Mouse (Mus musculus) gastrocnemius, adult 8-10 months (tissue): ENCODE measurements around the gene Gucy2d. TPM values are rescaled to one million over a fixed set of nuclear protein-coding genes. Genes with fewer than 3 reads are reported as not detected.
A peak's percentile ranks its signal among the peaks of the same experiment; 100 is the strongest.

Source experiments
- DNase-seq, 2 experiments: peaks; one replicate each; pipeline ENCODE4 v3.0.0; 2022; ENCODE audit warnings: low spot score in 2 of 2
- total RNA-seq, 4 experiments: library from RNA; stranded (reverse); gene quantifications; 2 replicates each; pipeline ENCODE4 v1.2.4; 2022

The Gucy2d gene
- total RNA-seq, 4 experiments from 2014 or later = 0.17 TPM; not detected in 3

- peak; percentile 66 to 77 for DNase-seq
Observed at GRCm38 (mm10) chr7:98489623-98490084, 49.4 kb downstream of the Gucy2d start.

DNA sequence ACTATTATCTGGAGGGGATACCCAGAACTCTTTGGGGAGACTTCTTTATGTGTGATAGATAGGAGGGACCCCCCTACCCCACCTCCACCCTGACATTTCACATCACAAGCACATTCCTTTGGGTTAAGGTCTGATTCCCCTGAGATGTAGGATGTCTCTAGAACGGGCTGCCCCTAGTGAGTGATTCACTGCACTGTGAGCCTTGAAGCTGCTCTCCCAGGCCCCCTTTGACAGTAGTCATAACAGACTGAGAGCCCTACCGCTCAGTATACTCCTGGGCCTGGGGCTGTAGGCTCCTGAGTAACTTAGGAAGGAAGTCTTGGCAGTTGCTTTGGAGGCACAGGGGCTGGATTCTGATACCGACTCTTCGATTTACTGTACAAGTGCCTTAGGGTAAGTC lies 50.1 kb downstream of the Gucy2d start:
- DNase-seq = no peak

DNA sequence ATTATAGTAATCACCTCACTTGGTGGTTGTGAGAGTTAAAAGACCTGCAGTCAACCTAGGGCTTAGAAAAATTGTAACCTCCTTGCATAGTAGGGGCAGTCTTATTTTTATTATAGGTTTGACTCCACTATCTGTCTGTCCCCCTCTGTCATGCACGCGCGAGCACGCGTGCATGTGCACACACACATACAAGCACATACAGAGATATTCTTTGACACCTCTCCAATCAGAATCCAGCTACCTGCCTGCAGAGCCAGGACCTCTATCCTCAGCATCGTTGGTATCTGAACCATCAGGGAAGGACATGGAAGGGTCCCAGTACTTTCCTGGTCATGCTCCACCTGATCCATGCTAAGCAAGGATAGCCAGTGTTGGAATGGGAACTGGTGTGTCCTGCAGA lies 50.7 kb downstream of the Gucy2d start:
- DNase-seq = no peak

DNA sequence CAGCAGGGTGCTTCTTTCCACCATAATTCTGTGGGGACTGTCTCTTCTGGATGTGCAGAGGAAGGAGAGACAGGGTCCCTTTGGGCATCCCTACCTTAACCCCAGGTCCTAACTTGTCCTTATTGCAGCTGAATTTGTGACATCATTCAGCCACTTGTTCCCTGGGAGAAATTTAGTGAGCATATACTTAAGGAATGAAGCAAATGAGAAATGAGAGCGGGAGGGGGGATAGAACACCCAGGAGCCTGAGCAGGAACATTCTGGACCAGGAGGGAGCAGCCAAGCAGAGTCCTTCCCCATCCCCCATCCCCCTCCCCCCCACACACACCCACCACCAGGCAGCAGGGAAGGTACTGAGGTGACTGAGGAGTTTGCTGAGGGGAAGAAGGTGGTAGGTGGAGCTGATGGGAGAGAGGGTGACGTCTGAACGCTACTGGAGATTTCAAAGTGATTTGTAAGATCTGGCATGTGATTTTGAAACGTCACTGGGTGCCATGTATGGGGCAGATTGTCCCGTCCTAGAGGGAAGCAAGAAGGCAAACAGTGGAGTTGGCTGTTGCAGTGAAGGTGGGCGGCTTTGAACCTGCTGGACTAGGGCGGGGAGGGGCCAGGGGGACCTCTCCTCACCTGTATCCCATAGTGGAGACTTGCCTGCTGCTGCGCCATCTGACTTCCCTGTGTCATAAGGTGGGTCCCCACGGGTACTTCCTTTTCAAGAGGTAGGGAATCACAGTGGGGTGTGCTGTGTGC lies 51.4 kb downstream of the Gucy2d start:
- DNase-seq = no peak

- no peak for DNase-seq
Observed at GRCm38 (mm10) chr7:98492331-98492730, 52.1 kb downstream of the Gucy2d start.

DNA sequence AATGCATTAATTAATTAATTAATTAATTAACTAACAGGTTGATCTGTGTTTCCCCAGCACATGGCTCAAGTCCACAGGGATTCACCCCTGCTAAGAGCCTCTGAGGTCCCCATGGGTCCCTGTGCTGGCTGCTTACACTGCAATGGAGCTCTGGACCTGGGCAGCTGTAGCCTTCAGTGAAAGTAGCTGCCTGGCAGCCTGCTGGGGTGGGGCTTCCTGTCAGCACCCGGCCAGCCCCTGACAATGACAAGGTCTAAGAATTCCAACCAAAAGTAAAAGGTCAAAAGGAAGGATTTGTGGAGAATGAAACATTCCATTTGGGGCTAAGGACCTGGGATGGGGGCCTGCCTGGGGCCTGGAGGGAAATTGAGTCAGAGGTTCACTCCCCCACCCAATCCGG lies 53.1 kb downstream of the Gucy2d start:
- no peak for DNase-seq

- DNase-seq = no peak
Observed at GRCm38 (mm10) chr7:98493901-98494480, 53.8 kb downstream of the Gucy2d start.

DNA sequence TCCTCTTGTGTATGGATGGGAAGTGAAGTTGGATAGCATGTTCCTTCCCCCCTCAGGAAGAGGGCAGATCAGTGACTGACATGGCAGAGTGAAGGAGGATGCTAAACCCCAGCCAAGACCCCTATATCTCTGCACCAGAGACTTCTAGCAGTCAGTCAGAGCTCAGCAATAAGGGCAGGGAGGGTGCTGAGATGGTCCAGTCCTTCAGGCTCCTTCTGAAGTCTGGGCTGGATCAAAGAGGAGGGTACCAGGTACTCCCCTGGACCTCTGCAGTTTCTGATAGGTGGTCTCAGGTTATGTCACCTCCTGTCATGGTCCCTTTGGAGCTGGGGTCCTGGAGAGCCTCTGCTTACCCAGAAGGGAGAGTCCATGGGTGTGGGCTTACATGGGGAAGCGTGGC lies 55.4 kb downstream of the Gucy2d start:
- no peak for DNase-seq

DNA sequence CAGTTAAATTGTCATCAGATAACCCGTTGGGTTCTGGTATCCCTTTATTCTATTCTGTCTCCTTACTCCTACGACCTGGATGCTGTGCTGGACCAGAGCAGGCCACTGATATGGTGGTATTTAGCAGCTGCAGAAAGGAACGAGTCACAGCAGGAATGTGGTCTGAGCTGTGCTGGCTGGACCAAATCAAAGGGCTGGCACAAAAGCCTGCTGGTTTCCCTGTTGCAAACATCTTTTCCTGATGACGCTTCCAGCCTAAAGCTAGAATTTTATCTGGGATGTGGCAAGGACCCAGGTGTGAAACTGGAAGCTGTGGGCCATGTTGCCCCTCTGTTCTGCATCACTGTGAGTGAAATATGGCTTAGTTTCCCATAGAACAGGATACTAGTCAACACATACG lies 57.2 kb downstream of the Gucy2d start:
- DNase-seq = no peak

DNA sequence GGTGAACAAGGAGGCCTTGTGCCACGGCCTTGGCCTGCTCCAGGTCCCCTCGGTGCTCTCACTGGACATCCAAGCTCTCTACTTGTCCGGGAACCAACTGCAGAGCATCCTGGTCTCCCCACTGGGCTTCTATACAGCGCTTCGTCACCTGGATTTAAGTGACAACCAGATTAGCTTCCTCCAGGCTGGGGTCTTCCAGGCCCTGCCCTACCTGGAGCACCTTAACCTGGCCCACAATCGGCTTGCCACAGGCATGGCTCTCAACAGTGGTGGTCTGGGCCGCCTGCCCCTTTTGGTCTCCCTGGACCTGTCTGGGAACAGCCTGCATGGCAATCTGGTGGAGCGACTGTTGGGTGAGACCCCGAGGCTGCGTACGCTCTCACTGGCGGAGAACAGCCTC lies 57.9 kb downstream of the Gucy2d start:
- DNase-seq = no peak

- DNase-seq = no peak
Observed at GRCm38 (mm10) chr7:98498656-98499560, 58.7 kb downstream of the Gucy2d start.

DNA sequence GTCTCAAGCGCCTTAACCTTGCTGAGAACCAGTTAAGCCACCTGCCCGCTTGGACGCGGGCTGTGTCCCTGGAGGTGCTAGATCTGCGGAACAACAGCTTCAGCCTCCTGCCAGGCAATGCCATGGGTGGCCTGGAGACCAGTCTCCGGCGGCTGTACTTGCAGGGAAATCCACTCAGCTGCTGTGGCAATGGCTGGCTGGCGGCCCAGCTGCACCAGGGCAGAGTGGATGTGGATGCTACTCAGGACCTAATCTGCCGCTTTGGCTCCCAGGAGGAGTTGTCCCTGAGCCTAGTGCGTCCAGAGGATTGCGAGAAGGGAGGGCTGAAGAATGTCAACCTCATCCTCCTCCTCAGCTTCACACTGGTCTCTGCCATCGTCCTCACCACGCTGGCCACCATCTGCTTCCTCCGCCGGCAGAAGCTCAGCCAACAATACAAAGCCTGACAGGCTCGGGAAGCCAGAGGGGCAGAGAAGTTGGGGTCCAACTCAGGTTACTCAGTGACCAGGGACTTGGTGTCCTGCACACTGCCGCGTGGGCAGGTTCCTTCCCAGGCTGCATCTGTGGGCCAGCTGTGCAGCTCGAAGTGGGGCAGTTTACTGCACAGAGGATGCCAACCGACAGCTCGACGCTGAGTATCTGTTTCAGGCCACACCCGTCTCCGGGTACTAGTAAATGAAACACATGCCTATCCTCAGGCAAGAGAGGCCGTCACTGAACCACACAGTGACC lies 59.5 kb downstream of the Gucy2d start:
- no peak for DNase-seq

GRCm38 (mm10) chr7:98500470-98500869 lies 60.3 kb downstream of the Gucy2d start:
- peak in 1 of 2 experiments; percentile 63 for DNase-seq

DNA sequence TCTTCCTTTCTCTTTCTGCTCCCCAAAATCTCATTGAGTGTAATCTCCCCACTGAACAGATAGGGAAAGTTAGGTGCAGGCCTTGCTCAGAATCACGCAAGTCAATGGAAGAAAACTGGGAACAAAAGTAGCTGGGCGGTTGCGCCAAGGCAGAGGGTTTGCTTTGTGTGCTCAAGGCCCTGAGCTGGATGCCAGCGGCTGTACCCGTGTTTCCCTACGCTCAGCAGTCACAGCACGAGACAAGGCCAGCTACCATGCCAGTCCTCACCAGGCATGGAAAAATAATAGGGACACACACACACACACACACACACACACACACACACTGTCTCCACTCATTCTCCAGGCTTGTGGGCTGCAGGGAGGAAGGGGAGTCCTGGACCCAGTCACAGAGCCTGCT lies 60.9 kb downstream of the Gucy2d start:
- DNase-seq = no peak

DNA sequence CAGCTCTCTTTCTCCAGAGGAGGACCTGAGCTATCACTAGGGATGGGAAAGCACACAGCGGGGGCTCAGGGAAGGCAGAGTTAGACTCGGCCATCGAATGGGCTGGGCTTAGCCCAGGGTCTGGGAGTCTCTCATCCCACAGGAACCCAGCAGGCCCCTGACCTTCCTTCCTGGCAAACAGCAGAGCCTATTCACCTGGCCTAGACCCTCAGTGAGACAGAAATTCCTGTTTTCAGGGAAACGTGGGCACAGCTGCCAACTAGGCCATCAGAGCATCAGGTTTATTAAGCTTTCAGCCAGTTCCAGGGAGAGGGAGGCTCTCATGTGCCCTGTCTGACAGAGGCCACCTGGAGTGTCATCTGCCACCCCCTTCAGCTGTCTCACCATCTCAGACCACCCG lies 62.7 kb downstream of the Gucy2d start:
- no peak for DNase-seq

DNA sequence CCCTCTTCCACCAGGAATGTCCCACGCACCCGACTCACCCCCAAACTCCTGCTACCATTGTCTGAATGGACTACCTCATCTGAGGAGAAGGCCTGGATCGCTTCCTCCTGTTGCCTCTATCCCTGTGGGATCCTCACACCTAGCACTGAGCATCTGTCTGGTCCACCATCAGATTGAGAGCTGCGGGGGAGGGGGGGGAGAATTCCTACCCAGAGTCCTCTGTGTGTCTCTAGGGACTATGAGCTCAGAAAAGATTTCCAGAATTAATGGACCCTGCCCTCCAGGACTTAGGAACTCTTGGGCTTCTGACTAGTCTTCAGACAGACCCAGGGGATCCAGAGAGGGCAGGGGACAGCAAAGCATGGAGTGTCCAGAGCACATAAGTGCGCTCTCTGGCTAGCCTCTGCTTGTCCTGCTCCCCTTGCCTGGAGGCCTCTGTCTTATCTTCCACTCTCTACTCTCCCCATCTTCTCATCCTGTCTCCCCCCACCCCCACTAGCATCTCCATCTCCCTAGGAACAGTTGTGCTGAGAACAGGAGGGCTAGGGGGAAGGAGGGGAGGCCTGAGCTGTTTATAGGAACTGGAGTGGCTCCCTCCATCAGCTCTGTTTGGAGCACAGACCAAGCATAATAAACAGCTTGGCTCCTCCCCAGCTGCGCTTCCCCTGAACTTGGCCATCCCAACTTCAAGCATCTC lies 63.9 kb downstream of the Gucy2d start:
- DNase-seq = peak in 1 of 2 experiments; percentile 52

DNA sequence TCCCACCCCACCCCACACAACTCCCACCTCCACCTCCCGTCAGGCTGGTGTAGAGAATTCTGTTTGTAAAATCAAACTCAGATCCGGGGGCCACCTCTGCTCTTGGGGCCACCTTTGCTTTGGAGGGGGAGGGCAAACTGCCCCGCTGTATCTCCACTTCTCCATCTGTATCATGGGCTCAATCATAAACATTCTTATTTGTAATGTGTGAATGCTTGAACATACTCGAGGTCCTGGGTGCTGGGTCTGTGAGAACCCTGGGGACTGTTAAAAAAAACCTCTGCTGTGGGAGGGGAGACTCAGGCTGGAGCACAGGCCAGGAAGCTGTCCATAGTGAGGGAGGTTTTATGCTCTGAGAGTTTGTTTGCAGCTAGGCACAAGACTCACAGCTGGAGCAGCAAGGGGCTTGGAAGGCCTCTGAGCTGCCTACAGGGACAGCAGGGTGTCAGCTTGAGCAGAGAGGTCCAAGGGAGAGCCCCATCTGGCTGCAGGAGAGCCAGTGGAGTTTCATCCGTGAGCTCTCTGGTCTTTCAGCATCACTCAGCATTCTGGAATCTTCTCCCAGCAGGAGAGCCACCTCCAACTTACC lies 64.6 kb downstream of the Gucy2d start:
- peak in 1 of 2 experiments; percentile 52 for DNase-seq

- DNase-seq = no peak
Observed at GRCm38 (mm10) chr7:98505664-98506063, 65.4 kb downstream of the Gucy2d start.

DNA sequence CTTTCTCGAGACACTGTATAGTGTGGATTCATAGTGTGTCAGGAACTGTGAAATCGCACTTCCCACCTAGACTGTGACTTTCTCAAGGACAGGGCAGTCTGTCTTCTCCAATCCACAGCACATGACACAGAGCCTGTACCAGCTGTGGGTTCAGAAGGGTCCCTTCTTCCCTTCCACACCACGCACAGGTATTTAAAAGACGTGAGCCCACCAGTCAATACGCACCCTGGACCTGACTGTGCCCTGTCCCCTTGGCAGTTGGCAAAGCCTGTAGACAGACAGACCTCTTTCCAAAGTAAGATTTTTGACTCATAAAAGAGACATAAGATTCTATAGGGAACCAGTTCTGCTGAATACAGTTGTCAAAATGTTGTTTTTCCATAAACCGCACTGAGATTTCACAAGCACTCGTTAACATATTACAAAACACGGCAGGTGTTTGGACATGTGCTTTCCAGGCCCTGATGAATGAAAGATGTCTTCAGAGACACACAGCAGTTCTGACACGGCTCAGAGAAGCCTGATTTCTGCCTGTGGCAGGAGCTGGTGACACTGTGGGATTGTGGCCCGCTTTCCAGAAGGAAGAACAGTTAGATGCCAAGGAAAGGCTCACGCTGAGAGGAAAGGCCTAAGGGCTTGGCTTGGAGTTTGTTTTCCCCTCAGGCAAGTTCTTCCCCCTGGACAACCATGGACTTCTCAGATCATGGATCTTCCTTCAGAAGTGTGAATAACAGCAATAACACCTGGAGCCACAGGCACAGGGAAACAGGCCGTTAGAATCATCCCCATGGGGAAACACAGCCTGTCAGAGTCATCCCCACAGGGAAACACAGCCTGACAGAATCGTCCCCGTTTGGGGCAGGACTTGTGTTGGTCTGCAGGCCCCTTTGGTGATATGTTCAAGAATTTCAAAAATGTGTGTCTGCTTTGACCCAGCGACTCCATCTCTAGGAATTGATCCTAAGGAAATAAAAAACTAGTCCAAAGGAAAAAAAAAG lies 71.0 kb downstream of the Gucy2d start:
- no peak for DNase-seq
